Mouse (Mus musculus) kidney, embryonic 15.5 days (tissue): ENCODE results near the gene Lrrc52. TPM values are rescaled to one million over a fixed set of nuclear protein-coding genes. Genes with fewer than 3 reads are reported as not detected.

Experiments
- ATAC-seq: fragments of 200-750 bp; cut with Nextera tagmentation; replicated peaks from 2 replicates; pipeline ENCODE4 v1.8.0; 2017; ENCODE audit warnings: moderate TSS enrichment; ENCODE audit not compliant: low FRiP score
- H3K27ac ChIP-seq: fragments of 300-500 bp; sonication (generic); 2 replicates; pipeline ENCODE4 v1.5.1; 2015; ENCODE audit warnings: mild to moderate bottlenecking, inconsistent platforms
- H3K27me3 ChIP-seq: fragments of 300-500 bp; sonication (generic); 2 replicates; pipeline ENCODE4 v1.6.1; 2015; ENCODE audit warnings: inconsistent platforms
- H3K36me3 ChIP-seq: fragments of 300-500 bp; sonication (generic); 2 replicates; pipeline ENCODE4 v1.6.1; 2015; ENCODE audit warnings: inconsistent platforms
- H3K4me1 ChIP-seq: fragments of 300-500 bp; sonication (generic); 2 replicates; pipeline ENCODE4 v1.6.1; 2015; ENCODE audit warnings: inconsistent platforms
- H3K4me2 ChIP-seq: fragments of 300-500 bp; sonication (generic); 2 replicates; pipeline ENCODE4 v1.6.1; 2015; ENCODE audit warnings: moderate library complexity, mild to moderate bottlenecking, inconsistent platforms
- H3K4me3 ChIP-seq: fragments of 300-500 bp; sonication (generic); replicated peaks from 2 replicates; pipeline ENCODE4 v1.5.1; 2015; ENCODE audit warnings: mild to moderate bottlenecking, inconsistent platforms
- H3K9ac ChIP-seq: fragments of 300-500 bp; sonication (generic); 2 replicates; pipeline ENCODE4 v1.6.1; 2015; ENCODE audit warnings: mild to moderate bottlenecking, inconsistent platforms
- H3K9me3 ChIP-seq: fragments of 300-500 bp; sonication (generic); replicated peaks from 2 replicates; pipeline ENCODE4 v1.6.1; 2016; ENCODE audit warnings: inconsistent platforms
- WGBS: fragments of 180-500 bp; shearing (Covaris S2); methylation state at CpG from one replicate; pipeline ENCODE4 v1.1.7; 2015; ENCODE audit warnings: mixed read lengths; 5-methylcytosine and 5-hydroxymethylcytosine counted together
- polyA plus RNA-seq: library from polyadenylated mRNA; unstranded; fragments of >200 nt; fragmentation: Nextera tagmentation; extraction: Ambion mirVana; gene quantifications from 2 replicates; pipeline ENCODE4 v1.2.1, GENCODE M21; 2015

Gene Lrrc52
- polyA plus RNA-seq, 1 experiment from 2014 or later: not detected

GRCm38 (mm10) chr1:167467916-167468315 lies 1.3 kb upstream of the Lrrc52 start:
- no peak for ATAC-seq
- 36% methylated on average over 5 of the region's 5 CpGs for WGBS
- H3K27ac ChIP-seq: no peak overlapping the region

GRCm38 (mm10) chr1:167457311-167457710 lies 9.3 kb downstream of the Lrrc52 start:
- Histone ChIP-seq H3K4me1 (no peaks in the 10 kb centered on the region), H3K4me2 (no peak overlapping the region), H3K36me3 (no peaks in the 10 kb centered on the region), H3K27ac (no peak overlapping the region), H3K9me3 (no peaks in the 10 kb centered on the region), H3K9ac (no peak overlapping the region), H3K27me3 (no peaks in the 10 kb centered on the region), H3K4me3 (no peak overlapping the region)
- ATAC-seq: no peak
- 62% methylated on average over 3 of the region's 3 CpGs for WGBS

More at GRCm38 (mm10) chr1:167467916-167468315, 1.3 kb upstream of the Lrrc52 start:
- no peaks in the 10 kb centered on the region; the same call in 1 of the 2 replicates for H3K27me3 ChIP-seq
- no peak overlapping the region for H3K9ac ChIP-seq
- H3K4me1 ChIP-seq: no peaks in the 10 kb centered on the region
- no peak overlapping the region for H3K4me2 ChIP-seq
- H3K9me3 ChIP-seq: no peaks in the 10 kb centered on the region
- no peak overlapping the region for H3K4me3 ChIP-seq
- no peaks in the 10 kb centered on the region for H3K36me3 ChIP-seq

GRCm38 (mm10) chr1:167453048-167453447 lies 13.5 kb downstream of the Lrrc52 start:
- Histone ChIP-seq H3K36me3 (no peaks in the 10 kb centered on the region), H3K4me1 (0 out of 2 replicates have a peak, but pooled peaks cover 5% of the 10 kb centered on the region), H3K9me3 (no peaks in the 10 kb centered on the region), H3K4me3 (no peak overlapping the region), H3K4me2 (no peak overlapping the region), H3K9ac (no peak overlapping the region), H3K27ac (no peak overlapping the region), H3K27me3 (no peaks in the 10 kb centered on the region)
- ATAC-seq: no peak
- 84% methylated on average over 3 of the region's 3 CpGs for WGBS

- WGBS: 75% methylated on average over 6 of the region's 6 CpGs
- H3K4me3 ChIP-seq: no peak overlapping the region
- H3K4me2 ChIP-seq: no peak overlapping the region
- H3K9me3 ChIP-seq: no peaks in the 10 kb centered on the region
- H3K27me3 ChIP-seq: no peaks in the 10 kb centered on the region
- 0 out of 2 replicates have a peak, but pooled peaks cover 5% of the 10 kb centered on the region for H3K4me1 ChIP-seq
- no peaks in the 10 kb centered on the region for H3K36me3 ChIP-seq
- no peak overlapping the region for H3K27ac ChIP-seq
- ATAC-seq: no peak
- no peak overlapping the region for H3K9ac ChIP-seq
These were observed 14.1 kb downstream of the Lrrc52 start for GRCm38 (mm10) chr1:167452456-167452855.

GRCm38 (mm10) chr1:167448598-167448997 lies 18.0 kb downstream of the Lrrc52 start:
- no peaks in the 10 kb centered on the region for H3K27me3 ChIP-seq
- no peak overlapping the region for H3K9ac ChIP-seq
- no peaks in the 10 kb centered on the region for H3K36me3 ChIP-seq
- no peak overlapping the region for H3K4me3 ChIP-seq
- H3K4me1 ChIP-seq: 0 out of 2 replicates have a peak, but pooled peaks cover 5% of the 10 kb centered on the region
- no peaks in the 10 kb centered on the region for H3K9me3 ChIP-seq
- no peak overlapping the region for H3K27ac ChIP-seq
- ATAC-seq: no peak
- no peak overlapping the region for H3K4me2 ChIP-seq
- whole genome bisulfite sequencing: 37% methylated on average over 7 of the region's 7 CpGs

- no peak overlapping the region for H3K4me2 ChIP-seq
- H3K27me3 ChIP-seq: no peaks in the 10 kb centered on the region
These were observed 18.5 kb downstream of the Lrrc52 start for GRCm38 (mm10) chr1:167448088-167448487.

GRCm38 (mm10) chr1:167446516-167446915 lies 20.1 kb downstream of the Lrrc52 start:
- Histone ChIP-seq H3K4me3 (no peak overlapping the region), H3K27me3 (no peaks in the 10 kb centered on the region), H3K9ac (no peak overlapping the region), H3K4me2 (no peak overlapping the region), H3K4me1 (0 out of 2 replicates have a peak, but pooled peaks cover 5% of the 10 kb centered on the region), H3K36me3 (no peaks in the 10 kb centered on the region), H3K27ac (no peak overlapping the region), H3K9me3 (no peaks in the 10 kb centered on the region)
- no peak for ATAC-seq
- 81% methylated on average over 6 of the region's 6 CpGs for WGBS

More at GRCm38 (mm10) chr1:167448088-167448487, 18.5 kb downstream of the Lrrc52 start:
- no peak for ATAC-seq
- Histone ChIP-seq H3K4me1 (0 out of 2 replicates have a peak, but pooled peaks cover 5% of the 10 kb centered on the region), H3K4me3 (no peak overlapping the region), H3K27ac (no peak overlapping the region), H3K9me3 (no peaks in the 10 kb centered on the region), H3K9ac (no peak overlapping the region), H3K36me3 (no peaks in the 10 kb centered on the region)
- WGBS: 52% methylated on average over 6 of the region's 6 CpGs

- Histone ChIP-seq H3K9me3 (no peaks in the 10 kb centered on the region), H3K27ac (no peak overlapping the region), H3K4me1 (0 out of 2 replicates have a peak, but pooled peaks cover 5% of the 10 kb centered on the region), H3K9ac (no peak overlapping the region), H3K36me3 (no peaks in the 10 kb centered on the region), H3K4me3 (no peak overlapping the region), H3K27me3 (no peaks in the 10 kb centered on the region), H3K4me2 (no peak overlapping the region)
- 87% methylated on average over 4 of the region's 4 CpGs for WGBS
- no peak for ATAC-seq
These were observed 21.4 kb downstream of the Lrrc52 start for GRCm38 (mm10) chr1:167445167-167445566.

GRCm38 (mm10) chr1:167438231-167438885 lies 28.2 kb downstream of the Lrrc52 start:
- no peak overlapping the region for H3K4me3 ChIP-seq
- no peak overlapping the region for H3K27ac ChIP-seq
- H3K9ac ChIP-seq: no peak overlapping the region
- H3K9me3 ChIP-seq: no peaks in the 10 kb centered on the region
- no peaks in the 10 kb centered on the region; the same call in 1 of the 2 replicates for H3K27me3 ChIP-seq
- no peak overlapping the region for H3K4me2 ChIP-seq
- H3K4me1 ChIP-seq: no peaks in the 10 kb centered on the region
- WGBS: 57% methylated on average over 9 of the region's 9 CpGs
- no peak for ATAC-seq
- no peaks in the 10 kb centered on the region for H3K36me3 ChIP-seq

- Histone ChIP-seq H3K9me3 (no peaks in the 10 kb centered on the region), H3K27me3 (no peaks in the 10 kb centered on the region; the same call in 1 of the 2 replicates), H3K4me1 (no peaks in the 10 kb centered on the region), H3K36me3 (no peaks in the 10 kb centered on the region), H3K4me3 (no peak overlapping the region), H3K27ac (no peak overlapping the region), H3K4me2 (no peak overlapping the region), H3K9ac (no peak overlapping the region)
- no peak for ATAC-seq
- WGBS: 74% methylated on average over 7 of the region's 7 CpGs
These were observed 29.5 kb downstream of the Lrrc52 start for GRCm38 (mm10) chr1:167437091-167437490.

GRCm38 (mm10) chr1:167436186-167436975 lies 30.2 kb downstream of the Lrrc52 start:
- 87% methylated on average over 7 of the region's 7 CpGs for WGBS
- Histone ChIP-seq H3K9ac (no peak overlapping the region), H3K9me3 (no peaks in the 10 kb centered on the region), H3K27me3 (peaks cover 2% of the 10 kb centered on the region; the same call in 1 of the 2 replicates), H3K4me3 (no peak overlapping the region), H3K27ac (no peak overlapping the region), H3K4me2 (no peak overlapping the region), H3K4me1 (no peaks in the 10 kb centered on the region), H3K36me3 (no peaks in the 10 kb centered on the region)
- ATAC-seq: no peak

- 91% methylated on average over 4 of the region's 4 CpGs for WGBS
- no peak overlapping the region for H3K9ac ChIP-seq
- no peak overlapping the region for H3K4me3 ChIP-seq
- no peak overlapping the region for H3K4me2 ChIP-seq
- H3K36me3 ChIP-seq: no peaks in the 10 kb centered on the region
- H3K9me3 ChIP-seq: no peaks in the 10 kb centered on the region
- H3K27me3 ChIP-seq: peaks cover 4% of the 10 kb centered on the region; the same call in 1 of the 2 replicates
- no peak for ATAC-seq
- H3K27ac ChIP-seq: no peak overlapping the region
- no peaks in the 10 kb centered on the region for H3K4me1 ChIP-seq
These were observed 31.6 kb downstream of the Lrrc52 start for GRCm38 (mm10) chr1:167434931-167435330.
